Mouse (Mus musculus): ENCODE results near the gene Abcc12.

GRCm38 (mm10) chr8:86623551-86623910 is 43.0 kb upstream of the Abcc12 start:
- TF ChIP-seq CTCF (IDR thresholded peaks at IDR 0.05; ENCODE audit: borderline replicate concordance, insufficient read depth, low read length) (no peak), POLR2A (IDR thresholded peaks at IDR 0.05; ENCODE audit: low read depth, low read length) (peak; percentile 68)
